Mouse (Mus musculus): ENCODE results near the gene Slx4ip. TPM values are rescaled to one million over a fixed set of nuclear protein-coding genes. Genes with fewer than 3 reads are reported as not detected.

The Slx4ip gene
- polyA plus RNA-seq, 1 experiment from 2014 or later = 2.8 TPM

DNA sequence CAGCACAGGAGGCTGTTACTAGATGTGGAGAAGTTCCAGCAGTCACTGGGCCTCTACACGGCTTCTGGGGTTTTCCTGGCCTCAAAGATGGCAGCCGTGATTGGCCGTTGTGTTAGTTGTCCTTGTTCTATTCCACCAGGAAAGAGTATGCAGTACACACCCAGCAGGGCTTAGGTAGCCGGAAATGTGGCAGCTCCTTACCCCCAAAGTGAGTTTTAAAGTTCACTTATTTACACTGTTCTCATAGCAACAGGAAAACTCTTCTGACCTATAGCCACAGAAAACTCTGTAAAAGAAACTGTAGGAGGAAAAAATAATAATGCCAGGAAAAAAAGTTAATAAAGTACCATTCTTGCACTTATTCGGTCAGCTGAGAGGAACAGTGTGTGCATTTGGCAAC is 55.3 kb downstream of the Slx4ip start:
- TF ChIP-seq CTCF (IDR thresholded peaks at IDR 0.05; ENCODE audit: low read depth) = no peak

DNA sequence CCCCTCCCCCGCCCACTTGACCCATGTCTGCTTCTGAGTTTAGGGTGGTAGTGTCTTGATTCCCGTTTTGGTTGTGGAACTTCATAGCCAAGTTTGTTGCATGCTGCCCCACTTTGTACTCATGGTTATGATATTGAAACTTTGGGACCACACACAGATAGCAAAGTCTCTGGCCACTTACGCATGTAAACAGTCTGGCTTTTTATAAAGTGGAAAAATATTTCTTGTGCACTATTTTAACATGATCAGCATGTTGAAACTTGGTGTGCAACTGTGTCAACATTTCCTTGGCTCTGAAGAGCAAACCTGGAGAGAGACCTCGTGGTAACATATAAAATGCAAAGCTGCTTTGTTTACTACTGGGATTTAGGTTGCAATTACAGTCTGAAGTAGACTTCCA is 56.5 kb downstream of the Slx4ip start:
- WGBS = 67% methylated on average over 4 of the region's 4 CpGs
- Histone ChIP-seq H3K9ac (ENCODE audit: low read depth, low read length) (no peak overlapping the region), H3K4me2 (replicated peaks; ENCODE audit: low read depth) (no peak overlapping the region), H3K36me3 (ENCODE audit: control insufficient read depth, insufficient read depth) (no peaks in the 10 kb centered on the region), H3K27ac (ENCODE audit: low read depth, low read length) (no peak overlapping the region), H3K27me3 (replicated peaks; ENCODE audit: control insufficient read depth, insufficient read depth, low read length) (no peaks in the 10 kb centered on the region), H3K4me3 (ENCODE audit: low read depth, low read length) (no peak overlapping the region), H3K4me1 (replicated peaks; ENCODE audit: control insufficient read depth, insufficient read depth, low read length) (no peaks in the 10 kb centered on the region), H3K9me3 (ENCODE audit: control insufficient read depth) (no peaks in the 10 kb centered on the region)
- no peak for TF ChIP-seq CTCF (IDR thresholded peaks at IDR 0.05; ENCODE audit: low read depth)
- no peak for ATAC-seq

More for the DNA sequence above, 55.3 kb downstream of the Slx4ip start:
- Histone ChIP-seq H3K27ac (ENCODE audit: low read depth, low read length) (no peak overlapping the region), H3K9ac (ENCODE audit: low read depth, low read length) (no peak overlapping the region), H3K4me3 (ENCODE audit: low read depth, low read length) (no peak overlapping the region), H3K27me3 (replicated peaks; ENCODE audit: control insufficient read depth, insufficient read depth, low read length) (no peaks in the 10 kb centered on the region), H3K9me3 (ENCODE audit: control insufficient read depth) (no peaks in the 10 kb centered on the region), H3K4me1 (replicated peaks; ENCODE audit: control insufficient read depth, insufficient read depth, low read length) (no peaks in the 10 kb centered on the region), H3K36me3 (ENCODE audit: control insufficient read depth, insufficient read depth) (no peaks in the 10 kb centered on the region), H3K4me2 (replicated peaks; ENCODE audit: low read depth) (no peak overlapping the region)
- ATAC-seq = no peak
- WGBS = 76% methylated on average over 5 of the region's 5 CpGs

DNA sequence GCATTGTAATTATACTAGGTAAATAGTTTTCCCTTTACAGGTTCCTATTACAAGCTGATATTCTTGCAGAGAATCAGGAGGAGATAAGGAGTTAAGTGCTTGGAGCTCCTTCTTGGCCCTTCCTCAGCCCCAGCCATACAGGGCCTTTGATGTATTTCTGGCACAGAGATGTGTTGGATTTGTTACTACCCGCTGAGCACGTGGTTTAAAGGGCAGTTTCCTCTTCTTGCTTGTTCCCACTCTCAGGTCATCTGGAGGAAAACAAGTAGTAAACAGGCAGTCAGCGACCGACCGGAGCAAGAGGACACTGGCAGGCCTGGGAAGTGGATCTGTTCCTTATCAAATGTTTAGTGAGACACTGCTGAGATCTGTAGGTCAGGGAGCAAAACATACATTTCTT is 56.9 kb downstream of the Slx4ip start:
- H3K27ac ChIP-seq (ENCODE audit: low read depth, low read length) = no peak overlapping the region
- H3K4me2 ChIP-seq (replicated peaks; ENCODE audit: low read depth) = no peak overlapping the region
- ATAC-seq = no peak
- H3K9me3 ChIP-seq (ENCODE audit: control insufficient read depth) = no peaks in the 10 kb centered on the region
- H3K36me3 ChIP-seq (ENCODE audit: control insufficient read depth, insufficient read depth) = no peaks in the 10 kb centered on the region
- H3K4me3 ChIP-seq (ENCODE audit: low read depth, low read length) = no peak overlapping the region
- WGBS = 40% methylated on average over 5 of the region's 5 CpGs
- no peak overlapping the region for H3K9ac ChIP-seq (ENCODE audit: low read depth, low read length)
- no peaks in the 10 kb centered on the region for H3K27me3 ChIP-seq (replicated peaks; ENCODE audit: control insufficient read depth, insufficient read depth, low read length)
- TF ChIP-seq CTCF (IDR thresholded peaks at IDR 0.05; ENCODE audit: low read depth) = no peak
- no peaks in the 10 kb centered on the region for H3K4me1 ChIP-seq (replicated peaks; ENCODE audit: control insufficient read depth, insufficient read depth, low read length)

DNA sequence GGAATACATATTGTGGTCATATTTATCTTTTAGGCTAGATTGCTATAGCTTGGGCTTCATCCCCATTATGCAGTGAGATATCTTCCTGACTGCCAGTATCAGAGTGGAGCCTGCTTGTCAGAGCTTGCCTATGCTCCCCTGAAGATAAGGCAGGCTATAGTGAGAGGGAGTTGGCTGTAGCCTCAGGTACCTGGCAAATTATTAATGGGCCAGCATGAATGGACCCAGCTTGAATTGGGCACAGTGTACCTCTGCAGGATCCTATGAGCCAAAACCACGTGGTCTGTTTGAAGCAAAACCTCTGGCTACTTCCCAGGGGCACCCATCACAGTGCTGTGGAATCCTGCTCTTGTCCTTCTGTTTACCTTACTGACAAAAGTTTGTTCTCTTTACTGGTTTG is 61.2 kb downstream of the Slx4ip start:
- TF ChIP-seq CTCF (IDR thresholded peaks at IDR 0.05; ENCODE audit: low read depth) = no peak
- H3K4me1 ChIP-seq (replicated peaks; ENCODE audit: control insufficient read depth, insufficient read depth, low read length) = no peaks in the 10 kb centered on the region
- 30% methylated on average over 1 of the region's 1 CpGs for WGBS
- no peak overlapping the region for H3K27ac ChIP-seq (ENCODE audit: low read depth, low read length)
- no peak overlapping the region for H3K4me2 ChIP-seq (replicated peaks; ENCODE audit: low read depth)
- H3K36me3 ChIP-seq (ENCODE audit: control insufficient read depth, insufficient read depth) = no peaks in the 10 kb centered on the region
- H3K27me3 ChIP-seq (replicated peaks; ENCODE audit: control insufficient read depth, insufficient read depth, low read length) = no peaks in the 10 kb centered on the region
- H3K4me3 ChIP-seq (ENCODE audit: low read depth, low read length) = no peak overlapping the region
- H3K9ac ChIP-seq (ENCODE audit: low read depth, low read length) = no peak overlapping the region
- no peak for ATAC-seq
- H3K9me3 ChIP-seq (ENCODE audit: control insufficient read depth) = no peaks in the 10 kb centered on the region

DNA sequence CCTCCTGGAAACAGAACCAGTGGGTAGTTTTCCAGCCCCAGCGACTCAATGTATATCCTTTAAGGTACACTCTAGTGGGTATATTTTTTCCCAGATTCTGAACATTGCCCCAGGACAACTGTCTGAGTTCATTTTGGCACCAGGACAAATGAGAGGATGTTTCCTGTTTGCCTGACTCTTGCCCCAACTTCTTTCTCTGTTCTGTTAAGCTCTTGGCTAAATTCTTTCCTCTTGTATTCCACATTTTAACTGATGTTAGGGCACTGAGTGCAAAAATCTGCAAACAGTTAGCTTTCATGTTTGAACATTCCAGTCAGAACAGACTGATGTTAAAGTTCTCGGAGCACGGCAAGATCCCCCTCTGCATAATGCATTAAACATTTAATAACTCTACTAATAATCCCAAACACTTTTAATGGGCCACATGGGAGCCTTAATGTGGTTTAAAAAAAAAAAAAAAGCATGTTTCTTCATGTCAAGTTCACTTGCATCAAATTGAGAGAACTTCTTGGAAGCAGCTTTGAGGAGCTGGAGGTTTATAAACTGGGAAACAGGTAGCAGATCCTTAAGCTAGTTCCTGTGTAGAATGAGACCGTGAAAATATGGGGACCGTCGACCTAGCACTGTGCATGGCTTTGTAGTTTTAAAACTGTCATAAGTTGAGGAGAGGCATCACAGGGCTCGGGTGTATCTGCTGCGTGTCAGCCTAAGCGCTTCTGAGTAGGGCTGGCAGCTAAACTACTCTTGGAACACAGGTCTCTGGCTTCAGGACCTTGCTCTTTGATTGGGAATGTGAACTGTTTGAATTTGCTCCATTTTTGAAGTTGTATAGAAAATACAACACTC is 64.9 kb downstream of the Slx4ip start:
- Histone ChIP-seq H3K36me3 (ENCODE audit: control insufficient read depth, insufficient read depth) (no peaks in the 10 kb centered on the region), H3K27me3 (replicated peaks; ENCODE audit: control insufficient read depth, insufficient read depth, low read length) (no peaks in the 10 kb centered on the region), H3K27ac (ENCODE audit: low read depth, low read length) (no peak overlapping the region), H3K9ac (ENCODE audit: low read depth, low read length) (no peak overlapping the region), H3K4me2 (replicated peaks; ENCODE audit: low read depth) (no peak overlapping the region), H3K4me3 (ENCODE audit: low read depth, low read length) (no peak overlapping the region), H3K4me1 (replicated peaks; ENCODE audit: control insufficient read depth, insufficient read depth, low read length) (no peaks in the 10 kb centered on the region), H3K9me3 (ENCODE audit: control insufficient read depth) (no peaks in the 10 kb centered on the region)
- WGBS = 60% methylated on average over 9 of the region's 9 CpGs
- TF ChIP-seq CTCF (IDR thresholded peaks at IDR 0.05; ENCODE audit: low read depth) = no peak
- no peak for ATAC-seq

DNA sequence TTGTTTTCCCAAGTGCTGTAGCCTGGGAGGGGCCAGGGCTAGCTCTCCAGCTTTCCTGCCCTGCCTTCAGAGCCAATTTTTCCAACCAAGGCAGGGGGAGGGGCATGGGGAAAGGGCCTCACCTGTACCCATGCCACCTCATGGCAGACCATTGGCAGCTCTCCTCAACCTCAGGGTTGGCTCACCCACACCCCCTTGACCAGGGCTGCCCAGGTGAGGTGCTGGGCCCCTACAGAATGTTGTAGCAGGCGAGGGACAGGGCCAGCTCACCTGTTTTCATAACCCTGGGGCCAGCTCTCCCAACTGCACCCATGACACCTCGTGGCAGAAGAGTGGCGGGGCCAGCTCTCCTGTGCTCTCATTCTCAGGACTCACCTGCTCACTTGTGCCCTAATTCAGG is 67.7 kb downstream of the Slx4ip start:
- no peak overlapping the region for H3K4me2 ChIP-seq (replicated peaks; ENCODE audit: low read depth)
- 71% methylated on average over 3 of the region's 3 CpGs for WGBS
- no peaks in the 10 kb centered on the region for H3K4me1 ChIP-seq (replicated peaks; ENCODE audit: control insufficient read depth, insufficient read depth, low read length)
- H3K9ac ChIP-seq (ENCODE audit: low read depth, low read length) = no peak overlapping the region
- no peak for ATAC-seq
- no peaks in the 10 kb centered on the region for H3K27me3 ChIP-seq (replicated peaks; ENCODE audit: control insufficient read depth, insufficient read depth, low read length)
- no peaks in the 10 kb centered on the region for H3K9me3 ChIP-seq (ENCODE audit: control insufficient read depth)
- no peak overlapping the region for H3K27ac ChIP-seq (ENCODE audit: low read depth, low read length)
- TF ChIP-seq CTCF (IDR thresholded peaks at IDR 0.05; ENCODE audit: low read depth) = no peak
- no peak overlapping the region for H3K4me3 ChIP-seq (ENCODE audit: low read depth, low read length)
- no peaks in the 10 kb centered on the region for H3K36me3 ChIP-seq (ENCODE audit: control insufficient read depth, insufficient read depth)

Measured in intestine, postnatal 0 days (tissue).